ENCODE assay signal across 10 mouse cellular contexts in genomic region chr8:120473729-120474364, GRCm38 (mm10).
DNase-seq lines count a peak whose midpoint lies in the region; ATAC-seq lines count a peak whose summit lies in the region.
"Had no signal": no experiment of that assay in that cellular context is flagged by ENCODE, and none has a peak within 500 bp of the region (broad histone marks: within the 10 kb centered on the region; RNA-seq: fewer than 3 reads in every experiment).

No protein-coding gene starts in this region.

- H3K4me2 ChIP-seq in liver, embryonic 12.5 days: no peak overlapping the region
- H3K4me2 ChIP-seq: forebrain, embryonic 15.5 days; stomach, embryonic 15.5 days had no signal

- 73% methylated on average over 13 of the region's 13 CpGs for WGBS in liver, embryonic 12.5 days (ENCODE audit: insufficient replicate concordance)

- H3K9me3 ChIP-seq in liver, embryonic 12.5 days (replicated peaks): no peaks in the 10 kb centered on the region
- H3K9me3 ChIP-seq: forebrain, embryonic 15.5 days; megakaryocyte, embryonic 14.5 days; stomach, embryonic 15.5 days had no signal

- ATAC-seq in liver, embryonic 12.5 days: no peak
- ATAC-seq: forebrain, embryonic 15.5 days had no signal

- 0 out of 2 replicates have a peak overlapping the region, but pooled peaks have one; percentile 91 for H3K27ac ChIP-seq in liver, embryonic 12.5 days

- peak overlapping the region; percentile 9; the same call in 1 of the 2 replicates for H3K9ac ChIP-seq in liver, embryonic 12.5 days
- H3K9ac ChIP-seq: forebrain, embryonic 15.5 days; stomach, embryonic 15.5 days had no signal

- DNase-seq in liver: no peak
- DNase-seq in heart, adult 9 months (ENCODE audit: low spot score in 2 of 2): peak; percentile 49 to 71
- DNase-seq in kidney, postnatal 36 days: peak; percentile 73 to 83
- peak; percentile 83 for DNase-seq in thymus, postnatal 14 days
- DNase-seq in frontal cortex, postnatal 14 days (ENCODE audit: low spot score in 2 of 2): no peak
- DNase-seq in right cerebral cortex, adult 18-20 months: no peak

- H3K27me3 ChIP-seq in liver, embryonic 12.5 days (replicated peaks): peaks cover 19% of the 10 kb centered on the region
- H3K27me3 ChIP-seq: forebrain, embryonic 15.5 days; megakaryocyte, embryonic 14.5 days; stomach, embryonic 15.5 days had no signal

- H3K36me3 ChIP-seq in liver, embryonic 12.5 days: no peaks in the 10 kb centered on the region
- H3K36me3 ChIP-seq: forebrain, embryonic 15.5 days; stomach, embryonic 15.5 days had no signal

- no peak overlapping the region for H3K4me3 ChIP-seq in liver, embryonic 12.5 days
- H3K4me3 ChIP-seq: forebrain, embryonic 15.5 days; megakaryocyte, embryonic 14.5 days; stomach, embryonic 15.5 days had no signal

- H3K4me1 ChIP-seq in liver, embryonic 12.5 days: peaks cover 93% of the 10 kb centered on the region

Comparison
In these comparisons a context has a peak if more than half of its experiments do, and no peak if none do; other contexts are left out.
1. DNase-seq: peak in heart, adult 9 months (2 of 2), kidney, postnatal 36 days (2 of 2) and thymus, postnatal 14 days (single experiment); none in liver (single experiment), frontal cortex, postnatal 14 days (0 of 2) and right cerebral cortex, adult 18-20 months (single experiment).